Mouse (Mus musculus) pancreas, adult 10 weeks (tissue): ENCODE results near the gene Pik3c2a. TPM values are rescaled to one million over a fixed set of nuclear protein-coding genes. Genes with fewer than 3 reads are reported as not detected.

Experiments
- polyA plus RNA-seq: library from polyadenylated mRNA; stranded (reverse); fragments of 350-450 nt; fragmentation: Illumina TruSeq; extraction: RNeasy Lipid Tissue Mini Kit (QIAGEN cat#74804); gene quantifications from one replicate; pipeline ENCODE4 v1.2.3, GENCODE M21; 2015; ENCODE audit warnings: low read depth, low replicate concordance; ENCODE audit not compliant: insufficient read depth

Gene Pik3c2a
- 10.6 TPM for polyA plus RNA-seq

DNA sequence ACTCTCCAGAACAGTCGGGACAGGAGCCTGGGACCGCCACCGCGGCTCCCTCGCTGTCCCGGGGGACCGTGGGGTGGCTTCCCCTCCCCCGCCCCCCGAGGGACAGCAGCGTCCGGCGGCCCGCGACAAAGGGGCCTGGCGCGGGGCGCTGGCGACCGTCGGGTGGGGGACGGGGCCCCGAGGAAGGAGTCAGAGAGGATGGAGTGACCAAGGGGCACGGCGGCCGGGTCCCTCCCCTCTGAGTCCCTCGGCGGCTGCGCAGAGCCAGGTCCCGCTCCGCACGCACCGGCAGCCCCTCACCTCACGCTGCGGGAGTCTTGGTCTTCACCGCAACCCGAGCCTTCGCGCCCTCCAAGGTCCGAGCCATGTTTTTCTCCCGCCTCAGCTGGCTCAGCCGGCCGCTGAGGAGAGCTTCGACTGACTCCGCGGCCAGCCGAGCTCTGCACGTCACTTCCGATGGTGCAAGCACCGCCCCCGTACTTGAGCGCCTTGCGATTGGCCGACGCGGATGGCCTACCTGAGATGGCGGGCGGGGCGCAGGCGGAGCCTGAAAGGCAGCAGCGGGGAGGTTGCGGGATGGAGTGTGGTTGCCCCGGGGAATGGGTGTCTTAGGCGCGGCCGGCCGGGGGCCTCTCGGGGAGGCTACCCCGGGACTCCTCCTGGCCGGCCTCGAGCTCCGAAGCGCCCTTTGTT, at the start of gene Pik3c2a:
Gene Pik3c2a (minus strand): TSS at position 446 of the 693 bp plus-strand sequence.

DNA sequence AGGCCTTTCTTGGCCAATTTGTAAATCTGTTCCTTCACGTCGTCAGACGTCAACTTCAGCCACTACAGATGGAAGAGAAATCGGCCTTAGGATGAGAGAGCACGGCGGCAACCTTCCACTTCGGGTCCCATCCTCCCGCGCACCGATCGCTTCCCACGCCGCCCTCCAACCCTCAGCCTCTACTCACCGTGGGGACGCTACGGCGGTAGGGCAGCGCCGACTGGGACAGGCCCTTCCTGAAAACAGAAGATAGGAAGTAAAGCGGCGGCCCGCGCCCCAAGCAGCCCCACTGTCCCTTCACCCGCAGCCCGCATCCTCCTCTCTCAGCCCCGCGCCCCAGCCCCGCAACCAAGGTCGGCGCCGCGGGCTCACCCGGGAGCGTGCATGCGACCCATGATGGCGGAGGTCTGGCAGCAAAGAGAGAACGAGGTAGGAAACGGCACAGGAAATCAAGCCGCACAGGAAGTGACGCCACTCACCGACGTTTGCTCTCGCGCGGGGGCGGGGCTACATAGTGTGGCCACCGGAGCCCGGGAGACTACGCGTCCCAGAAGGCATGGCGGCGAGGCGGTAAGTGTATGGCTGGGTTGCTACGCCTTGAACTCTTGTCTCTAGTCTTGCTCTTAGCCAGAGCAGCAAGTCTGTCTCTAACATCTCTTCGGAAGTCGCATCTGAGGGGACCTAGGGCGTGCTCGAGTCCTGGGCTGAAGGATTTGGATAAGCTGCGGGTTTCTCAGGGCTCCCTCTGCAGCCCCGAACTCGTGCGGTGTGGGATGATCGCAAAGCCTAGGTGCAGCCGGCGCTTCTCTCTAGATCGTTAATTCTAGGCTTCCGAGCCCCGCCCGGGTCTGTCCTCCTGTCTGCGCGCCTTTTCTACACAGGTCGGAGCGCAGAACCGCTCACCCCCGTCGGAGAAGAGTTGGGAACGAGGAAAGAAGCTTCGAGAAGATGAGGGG, 109.3 kb downstream of the Pik3c2a start, which contains the start of gene Rps13:
Gene Rps13 (minus strand): TSS at position 483 of the 956 bp plus-strand sequence.

DNA sequence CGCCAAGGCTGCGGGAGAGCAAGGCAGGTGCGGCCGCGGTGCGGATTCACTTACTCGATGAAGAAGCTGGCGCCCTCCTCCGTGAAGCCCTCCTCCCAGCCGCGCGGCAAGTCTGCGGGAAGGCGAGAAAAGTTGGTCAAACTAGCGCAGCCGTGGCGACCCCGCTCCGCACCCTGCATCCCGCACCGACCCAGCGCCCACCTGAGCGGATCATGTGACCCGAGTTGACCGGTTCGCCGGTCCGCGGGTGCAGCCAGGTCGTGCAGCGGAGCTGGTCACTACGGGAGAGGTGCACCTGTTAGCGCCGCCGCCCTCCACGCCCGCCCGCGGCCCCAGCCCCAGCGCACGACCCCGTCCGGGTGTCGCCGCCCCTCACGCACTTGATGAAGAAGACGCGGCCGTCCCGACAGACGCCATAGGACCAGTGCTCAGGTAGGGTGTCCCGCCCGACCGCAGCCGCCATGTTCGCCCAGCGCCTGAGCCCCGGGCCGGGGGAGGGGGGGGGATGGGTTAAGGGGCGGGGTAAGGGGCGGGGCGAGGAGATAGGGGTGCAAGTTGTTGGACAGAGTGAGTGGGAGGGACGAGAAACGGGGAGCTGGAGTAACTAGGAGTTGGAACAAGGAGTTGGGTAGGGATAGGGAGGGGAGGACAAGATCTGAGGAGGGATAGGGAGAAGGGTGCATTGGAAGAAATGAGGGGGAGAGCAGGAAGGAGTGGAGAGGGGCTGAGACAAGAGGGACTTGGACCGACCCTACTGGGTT, 135.2 kb downstream of the Pik3c2a start, which contains the start of gene Plekha7:
Gene Plekha7 (minus strand): TSS at position 506 of the 761 bp plus-strand sequence.

Other genes with a start within 250 kb of the Pik3c2a start
- 4.1 TPM for gene Plekha7, start 135.1 kb downstream of the Pik3c2a start, polyA plus RNA-seq
- 436 TPM for gene Rps13, start 109.3 kb downstream of the Pik3c2a start, polyA plus RNA-seq
- gene Nucb2, start 60.9 kb upstream of the Pik3c2a start, polyA plus RNA-seq = 94.8 TPM